Mouse (Mus musculus) layer of hippocampus, adult 2 months (tissue): ENCODE data around the gene Cdx2. TPM values are rescaled to one million over a fixed set of nuclear protein-coding genes. Genes with fewer than 3 reads are reported as not detected.

Experiments used
- DNase-seq, 2 experiments: peaks; one replicate each; pipeline ENCODE4 v3.0.0; 2022; ENCODE audit warnings: low spot score in 2 of 2
- H3K27ac ChIP-seq: fragments of 200-600 bp; 2 replicates; pipeline ENCODE4 v1.8.1; 2022
- H3K4me3 ChIP-seq: fragments of 200-600 bp; 2 replicates; pipeline ENCODE4 v1.8.1; 2022; ENCODE audit warnings: mild to moderate bottlenecking
- CTCF ChIP-seq: fragments of 200-600 bp; conservative IDR thresholded peaks from 2 replicates; pipeline ENCODE4 v1.8.1; 2022; ENCODE audit warnings: antibody characterized with exemption, mild to moderate bottlenecking, moderate library complexity
- total RNA-seq, 2 experiments: library from RNA; stranded (reverse); gene quantifications; 2 replicates each; pipeline ENCODE4 v1.2.3; 2021

Cdx2 gene
- total RNA-seq, 2 experiments from 2014 or later, result not detected

- no peak for DNase-seq
- H3K27ac ChIP-seq, result no peak overlapping the region
- no peak overlapping the region for H3K4me3 ChIP-seq
- TF ChIP-seq CTCF, result no peak
Observed at GRCm38 (mm10) chr5:147312830-147313685, 6.0 kb upstream of the Cdx2 start.

GRCm38 (mm10) chr5:147309786-147310185, 2.7 kb upstream of the Cdx2 start:
- Histone ChIP-seq H3K27ac (no peak overlapping the region), H3K4me3 (no peak overlapping the region)
- DNase-seq, result no peak
- no peak for TF ChIP-seq CTCF

DNA sequence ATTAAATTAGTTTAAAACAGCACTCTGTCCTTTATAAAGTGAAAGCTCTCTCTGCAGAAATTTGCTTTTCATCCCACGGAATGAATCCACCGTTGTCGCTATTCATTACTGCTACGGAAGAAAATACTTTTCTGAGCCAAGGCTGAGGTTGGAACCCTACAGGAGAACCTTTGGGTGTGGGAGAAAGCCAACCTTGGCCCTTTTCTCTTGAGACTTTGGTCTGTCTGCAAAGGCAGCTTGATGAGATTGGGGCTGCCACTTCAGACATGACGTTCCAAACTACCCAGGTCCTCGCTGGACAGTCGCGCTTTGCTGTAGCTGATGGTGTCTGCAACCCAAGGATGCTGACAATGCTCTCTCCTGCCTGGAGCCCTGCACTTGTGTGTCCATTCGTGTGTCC, 1.4 kb upstream of the Cdx2 start:
- H3K4me3 ChIP-seq, result no peak overlapping the region
- no peak for DNase-seq
- TF ChIP-seq CTCF, result no peak
- no peak overlapping the region for H3K27ac ChIP-seq

- DNase-seq, result no peak
- no peak for TF ChIP-seq CTCF
- no peak overlapping the region for H3K27ac ChIP-seq
Observed at GRCm38 (mm10) chr5:147307398-147307785, 322 bp upstream of the Cdx2 start.

GRCm38 (mm10) chr5:147305856-147306637, 1.0 kb downstream of the Cdx2 start:
- H3K4me3 ChIP-seq, result no peak overlapping the region
- no peak for TF ChIP-seq CTCF
- H3K27ac ChIP-seq, result no peak overlapping the region
- DNase-seq, result no peak

More at GRCm38 (mm10) chr5:147307398-147307785, 322 bp upstream of the Cdx2 start:
- H3K4me3 ChIP-seq, result no peak overlapping the region

- no peak overlapping the region for H3K4me3 ChIP-seq
Observed at GRCm38 (mm10) chr5:147305166-147305565, 1.9 kb downstream of the Cdx2 start.

GRCm38 (mm10) chr5:147304276-147305155, 2.6 kb downstream of the Cdx2 start:
- DNase-seq, result no peak
- H3K4me3 ChIP-seq, result no peak overlapping the region
- no peak for TF ChIP-seq CTCF
- no peak overlapping the region for H3K27ac ChIP-seq

More at GRCm38 (mm10) chr5:147305166-147305565, 1.9 kb downstream of the Cdx2 start:
- H3K27ac ChIP-seq, result no peak overlapping the region
- no peak for DNase-seq
- TF ChIP-seq CTCF, result no peak

- no peak for DNase-seq
- no peak for TF ChIP-seq CTCF
- H3K4me3 ChIP-seq, result no peak overlapping the region
- H3K27ac ChIP-seq, result no peak overlapping the region
Observed at GRCm38 (mm10) chr5:147302746-147303400, 4.2 kb downstream of the Cdx2 start.

- H3K4me3 ChIP-seq, result no peak overlapping the region
- no peak overlapping the region for H3K27ac ChIP-seq
- no peak for DNase-seq
- TF ChIP-seq CTCF, result no peak
Observed at GRCm38 (mm10) chr5:147302141-147302540, 4.9 kb downstream of the Cdx2 start.

DNA sequence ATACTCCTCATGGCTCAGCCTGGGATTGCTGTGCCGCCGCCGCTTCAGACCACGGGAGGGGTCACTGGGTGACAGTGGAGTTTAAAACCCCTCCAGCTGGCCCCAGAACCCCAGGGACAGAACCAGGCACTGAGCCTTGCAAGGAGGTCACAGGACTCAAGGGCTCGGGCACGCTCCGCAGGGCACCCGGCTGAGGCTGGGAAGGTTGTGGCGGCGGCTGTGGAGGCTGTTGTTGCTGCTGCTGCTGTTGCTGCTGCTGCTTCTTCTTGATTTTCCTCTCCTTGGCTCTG, 5.3 kb downstream of the Cdx2 start:
- Histone ChIP-seq H3K4me3 (no peak overlapping the region), H3K27ac (no peak overlapping the region)
- no peak for TF ChIP-seq CTCF
- no peak for DNase-seq

GRCm38 (mm10) chr5:147300917-147301780, 5.9 kb downstream of the Cdx2 start:
- Histone ChIP-seq H3K27ac (no peak overlapping the region), H3K4me3 (no peak overlapping the region)
- DNase-seq, result no peak
- no peak for TF ChIP-seq CTCF

GRCm38 (mm10) chr5:147300001-147300363, 7.1 kb downstream of the Cdx2 start:
- no peak for DNase-seq
- Histone ChIP-seq H3K4me3 (no peak overlapping the region), H3K27ac (no peak overlapping the region)
- TF ChIP-seq CTCF, result no peak
